Mouse (Mus musculus) brain, embryonic 14.5 days (tissue): ENCODE measurements around the gene Nbea.

Experiments used
- CTCF ChIP-seq: fragments of 200-500 bp; IDR thresholded peaks from 2 replicates; pipeline ENCODE4 v1.5.1; 2012; ENCODE audit warnings: inconsistent platforms, mild to moderate bottlenecking, moderate library complexity, borderline replicate concordance; ENCODE audit not compliant: insufficient read depth, insufficient read length; ENCODE audit errors: extremely low read depth
- POLR2A ChIP-seq: fragments of 200-500 bp; IDR thresholded peaks from 2 replicates; pipeline ENCODE4 v1.6.1; 2012; ENCODE audit warnings: mild to moderate bottlenecking, inconsistent platforms, borderline replicate concordance; ENCODE audit not compliant: poor library complexity, insufficient read depth, insufficient read length, severe bottlenecking; ENCODE audit errors: extremely low read depth

GRCm38 (mm10) chr3:55598681-55599080 is 584.8 kb downstream of the Nbea start:
- TF ChIP-seq POLR2A: no peak
- TF ChIP-seq CTCF: no peak
